Mouse (Mus musculus) heart, postnatal 0 days (tissue): ENCODE results near the gene Ankib1.

ENCODE experiments used
- CTCF ChIP-seq: IDR thresholded peaks from 2 replicates; pipeline ENCODE4 v1.5.1; 2016; ENCODE audit warnings: antibody characterized with exemption, control low read depth, low read depth
- EP300 ChIP-seq: IDR thresholded peaks from 2 replicates; pipeline ENCODE4 v1.6.1; 2016; ENCODE audit warnings: antibody characterized with exemption, low read depth

- TF ChIP-seq CTCF, result no peak
- TF ChIP-seq EP300, result no peak
These were observed 30.7 kb downstream of the Ankib1 start for GRCm38 (mm10) chr5:3772017-3772416.
